9 mouse cellular contexts compared by ENCODE assay signal in the genomic region with DNA sequence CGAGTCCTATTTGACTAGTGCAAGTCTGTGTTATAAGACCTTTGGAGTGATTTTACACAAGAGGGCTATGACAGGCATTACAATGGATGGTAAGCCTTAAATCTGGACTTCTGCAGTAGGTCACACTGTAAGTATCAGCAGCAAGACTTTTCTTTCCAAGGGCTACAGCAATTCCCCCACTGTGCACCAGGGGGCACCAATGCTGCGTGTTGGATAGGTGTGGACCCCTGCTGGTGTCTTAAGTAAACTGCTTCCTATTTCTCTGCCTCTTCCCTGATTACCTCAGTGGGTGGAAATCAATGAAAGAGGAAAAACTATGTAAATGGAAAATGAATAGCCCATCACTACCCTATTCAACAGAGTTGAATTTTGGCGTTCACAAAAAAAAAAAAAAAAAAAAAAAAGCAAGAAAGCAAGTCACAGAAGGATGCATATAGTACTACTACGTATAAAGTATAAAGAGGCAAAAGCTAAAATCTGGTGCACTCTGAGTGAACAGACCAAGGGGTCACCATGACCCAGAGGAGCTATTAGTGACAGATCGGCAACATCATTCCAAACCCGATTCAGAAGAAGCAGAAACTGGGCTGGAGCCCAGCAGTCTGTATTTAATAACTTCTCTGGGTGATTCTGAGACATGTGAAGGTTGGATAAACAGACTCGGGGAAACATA. TPM values are rescaled to one million over a fixed set of nuclear protein-coding genes. Genes with fewer than 3 reads are reported as not detected.
DNase-seq lines count a peak whose midpoint lies in the region; ATAC-seq and TF ChIP-seq lines count a peak whose summit lies in the region.
"Had no signal": no experiment of that assay in that cellular context is flagged by ENCODE, and none has a peak within 500 bp of the region (broad histone marks: within the 10 kb centered on the region; RNA-seq: fewer than 3 reads in every experiment).

No protein-coding gene starts in this region.

- no peak for TF ChIP-seq POLR2A in ES-Bruce4 (IDR thresholded peaks at IDR 0.05; ENCODE audit: insufficient read depth, low read length)

- TF ChIP-seq CTCF in ES-Bruce4 (IDR thresholded peaks at IDR 0.05; ENCODE audit: low read depth, low read length), result peak; percentile 100
- peak; percentile 100 for TF ChIP-seq CTCF in lung, embryonic 14.5 days (IDR thresholded peaks at IDR 0.05; ENCODE audit: low read depth)

- whole genome bisulfite sequencing in forebrain, embryonic 10.5 days, result 51% methylated on average over 7 of the region's 7 CpGs
- 30% methylated on average over 7 of the region's 7 CpGs for WGBS in lung, embryonic 14.5 days

- peak; percentile 89 for DNase-seq in c-Kit-positive CD71-negative TER-119-negative erythroid progenitor cells, embryonic 14.5 days (ENCODE audit: low read depth)
- DNase-seq in forebrain, embryonic 10.5 days (ENCODE audit: extremely low spot score, low spot score), result peak; percentile 79
- DNase-seq in heart, postnatal 36 days, result peak; percentile 85 to 92
- peak; percentile 88 for DNase-seq in layer of hippocampus, adult 11-12 months (ENCODE audit: low spot score)
- peak; percentile 97 for DNase-seq in lung, embryonic 14.5 days
- peak; percentile 49 for DNase-seq in ovary, adult 18-20 months (ENCODE audit: low spot score)
- peak; percentile 88 for DNase-seq in thymus, postnatal 0 days (ENCODE audit: low spot score)

- 0 out of 2 replicates have a peak, but pooled peaks have one; percentile 21 for TF ChIP-seq EP300 in ES-Bruce4 (IDR thresholded peaks at IDR 0.05; ENCODE audit: insufficient read depth, low read depth, low read length)

- H3K36me3 ChIP-seq in ES-Bruce4 (ENCODE audit: control insufficient read depth, insufficient read depth, low read length, poor library complexity, severe bottlenecking), result no peaks in the 10 kb centered on the region
- peaks cover 63% of the 10 kb centered on the region for H3K36me3 ChIP-seq in forebrain, embryonic 10.5 days (replicated peaks)
- peaks cover 45% of the 10 kb centered on the region for H3K36me3 ChIP-seq in lung, embryonic 14.5 days (ENCODE audit: insufficient read depth)

- H3K9ac ChIP-seq in ES-Bruce4 (ENCODE audit: low read depth, poor library complexity, severe bottlenecking), result no peak overlapping the region
- no peak overlapping the region for H3K9ac ChIP-seq in lung, embryonic 14.5 days
- H3K9ac ChIP-seq: liver, embryonic 15.5 days had no signal

- no peak overlapping the region for H3K27ac ChIP-seq in ES-Bruce4 (ENCODE audit: insufficient read depth, low read length)
- no peak overlapping the region for H3K27ac ChIP-seq in forebrain, embryonic 10.5 days
- 0 out of 2 replicates have a peak overlapping the region, but pooled peaks have one; percentile 33 for H3K27ac ChIP-seq in lung, embryonic 14.5 days (ENCODE audit: low read depth)
- H3K27ac ChIP-seq: liver, embryonic 15.5 days had no signal

- ATAC-seq in lung, embryonic 14.5 days (ENCODE audit: insufficient read depth), result peak; percentile 60; the same call in 1 of the 2 replicates

- no peak overlapping the region for H3K4me2 ChIP-seq in lung, embryonic 14.5 days
- H3K4me2 ChIP-seq: liver, embryonic 15.5 days had no signal

- H3K27me3 ChIP-seq in ES-Bruce4 (ENCODE audit: control insufficient read depth, insufficient read depth, low read length, poor library complexity, severe bottlenecking), result no peaks in the 10 kb centered on the region
- H3K27me3 ChIP-seq in forebrain, embryonic 10.5 days (ENCODE audit: poor library complexity, severe bottlenecking), result no peaks in the 10 kb centered on the region
- H3K27me3 ChIP-seq in lung, embryonic 14.5 days (ENCODE audit: insufficient read depth, low read length), result no peaks in the 10 kb centered on the region
- H3K27me3 ChIP-seq: liver, embryonic 15.5 days had no signal

- H3K9me3 ChIP-seq in ES-Bruce4 (replicated peaks; ENCODE audit: control insufficient read depth, insufficient read depth, low read length, poor library complexity, severe bottlenecking), result no peaks in the 10 kb centered on the region
- H3K9me3 ChIP-seq in forebrain, embryonic 10.5 days, result no peaks in the 10 kb centered on the region
- H3K9me3 ChIP-seq in lung, embryonic 14.5 days (ENCODE audit: low read depth, low read length), result no peaks in the 10 kb centered on the region
- H3K9me3 ChIP-seq: liver, embryonic 15.5 days had no signal

- H3K4me3 ChIP-seq in ES-Bruce4 (ENCODE audit: low read depth, low read length), result no peak overlapping the region
- no peak overlapping the region for H3K4me3 ChIP-seq in forebrain, embryonic 10.5 days
- H3K4me3 ChIP-seq in lung, embryonic 14.5 days (ENCODE audit: low read depth, low read length), result no peak overlapping the region
- H3K4me3 ChIP-seq: liver, embryonic 15.5 days had no signal

- no peaks in the 10 kb centered on the region for H3K4me1 ChIP-seq in ES-Bruce4 (ENCODE audit: control insufficient read depth, insufficient read depth, low read length)
- no peaks in the 10 kb centered on the region for H3K4me1 ChIP-seq in forebrain, embryonic 10.5 days
- no peaks in the 10 kb centered on the region for H3K4me1 ChIP-seq in lung, embryonic 14.5 days (ENCODE audit: insufficient read depth)
- H3K4me1 ChIP-seq: liver, embryonic 15.5 days had no signal

- intact Hi-C loops in heart, postnatal 36 days (cut with DNase I), result loop anchor here (1.0 to 10.0 kb wide), 4 partner anchors 147 to 505 kb away; no protein-coding TSS in a partner anchor

RNA-seq across cellular contexts. Expression of a gene that starts 52.4 kb away (rescaled TPM):
- polyA plus RNA-seq in ES-Bruce4 (2011; ENCODE audit: insufficient read depth, insufficient read length, low read depth, missing spikeins), result 66.8 and 67.7 TPM in 2 replicates
- polyA plus RNA-seq in forebrain, embryonic 10.5 days (2016; fragmentation: Nextera tagmentation; extraction: Ambion mirVana), result 30.2 and 32.4 TPM in 2 replicates
- total RNA-seq in heart, postnatal 36 days (2021), result 10 to 100 TPM; 78.4 to 82.9 TPM
- polyA plus RNA-seq in lung, embryonic 14.5 days (2014; fragmentation: Nextera tagmentation; extraction: Ambion mirVana), result 26.4 and 31.6 TPM in 2 replicates
- polyA plus RNA-seq in thymus, postnatal 0 days (2015; fragmentation: Nextera tagmentation; extraction: Ambion mirVana), result 47.0 and 47.5 TPM in 2 replicates
